Mouse (Mus musculus) heart, embryonic 11.5 days (tissue): ENCODE results near the gene Nrip2. TPM values are rescaled to one million over a fixed set of nuclear protein-coding genes. Genes with fewer than 3 reads are reported as not detected.

Experiments used
- ATAC-seq: fragments of 200-750 bp; cut with Nextera tagmentation; replicated peaks from 2 replicates; pipeline ENCODE4 v1.8.0; 2017; ENCODE audit warnings: moderate library complexity; ENCODE audit not compliant: insufficient number of reproducible peaks, low FRiP score, low TSS enrichment
- H3K27ac ChIP-seq: fragments of 300-500 bp; sonication (generic); 2 replicates; pipeline ENCODE4 v1.5.1; 2014; ENCODE audit warnings: mild to moderate bottlenecking, low read depth, low read length
- H3K27me3 ChIP-seq: fragments of 300-500 bp; sonication (generic); 2 replicates; pipeline ENCODE4 v1.6.1; 2014; ENCODE audit warnings: mild to moderate bottlenecking, low read length, mixed read lengths; ENCODE audit not compliant: control insufficient read depth, insufficient read depth
- H3K36me3 ChIP-seq: fragments of 300-500 bp; sonication (generic); 2 replicates; pipeline ENCODE4 v1.6.1; 2014; ENCODE audit warnings: mild to moderate bottlenecking, low read length, moderate library complexity, mixed read lengths; ENCODE audit not compliant: control insufficient read depth, insufficient read depth
- H3K4me1 ChIP-seq: fragments of 300-500 bp; sonication (generic); 2 replicates; pipeline ENCODE4 v1.6.1; 2014; ENCODE audit warnings: low read length; ENCODE audit not compliant: control insufficient read depth, insufficient read depth
- H3K4me2 ChIP-seq: fragments of 300-500 bp; sonication (generic); 2 replicates; pipeline ENCODE4 v1.6.1; 2014; ENCODE audit warnings: mild to moderate bottlenecking, moderate library complexity
- H3K4me3 ChIP-seq: fragments of 300-500 bp; sonication (generic); 2 replicates; pipeline ENCODE4 v1.5.1; 2014; ENCODE audit warnings: low read depth, low read length
- H3K9ac ChIP-seq: fragments of 300-500 bp; sonication (generic); 2 replicates; pipeline ENCODE4 v1.6.1; 2014; ENCODE audit warnings: mild to moderate bottlenecking, low read depth, low read length, moderate library complexity
- H3K9me3 ChIP-seq: fragments of 300-500 bp; sonication (generic); replicated peaks from 2 replicates; pipeline ENCODE4 v1.6.1; 2016; ENCODE audit warnings: low read length; ENCODE audit not compliant: control insufficient read depth
- WGBS: fragments of 180-500 bp; shearing (Covaris S2); extraction: QIAGEN DNeasy Blood & Tissue Kit; methylation state at CpG from one replicate; pipeline ENCODE4 v1.1.7; 2014; ENCODE audit not compliant: insufficient replicate concordance; 5-methylcytosine and 5-hydroxymethylcytosine counted together
- polyA plus RNA-seq: library from polyadenylated mRNA; unstranded; fragments of >200 nt; fragmentation: Nextera tagmentation; extraction: Ambion mirVana; gene quantifications from 2 replicates; pipeline ENCODE4 v1.2.1, GENCODE M21; 2014

The Nrip2 gene
- polyA plus RNA-seq, 1 experiment from 2014 or later = 1.9 TPM

GRCm38 (mm10) chr6:128424269-128425019 is 25.3 kb downstream of the Nrip2 start, which contains the start of gene Itfg2:
Itfg2 (minus strand) TSS chr6:128424931.
- peak within 1 kb of the TSS; percentile 56 for H3K4me3 ChIP-seq
- H3K36me3 ChIP-seq = peaks cover 8% of the 10 kb centered on the region; the same call in 1 of the 2 replicates
- H3K27me3 ChIP-seq = no peaks in the 10 kb centered on the region
- WGBS = under 1% methylated on average over 42 of the region's 42 CpGs
- no peaks in the 10 kb centered on the region for H3K9me3 ChIP-seq
- peak within 1 kb of the TSS; percentile 86 for H3K9ac ChIP-seq
- peak; percentile 94 for ATAC-seq
- 0 out of 2 replicates have a peak, but pooled peaks cover 5% of the 10 kb centered on the region for H3K4me1 ChIP-seq
- peak within 1 kb of the TSS; percentile 78 for H3K4me2 ChIP-seq
- H3K27ac ChIP-seq = peak within 1 kb of the TSS; percentile 95

- Histone ChIP-seq H3K27me3 (no peaks in the 10 kb centered on the region), H3K4me3 (peak overlapping the region; percentile 56), H3K36me3 (peaks cover 12% of the 10 kb centered on the region), H3K4me2 (peak overlapping the region; percentile 78), H3K27ac (peak overlapping the region; percentile 95), H3K9me3 (no peaks in the 10 kb centered on the region), H3K9ac (peak overlapping the region; percentile 86), H3K4me1 (0 out of 2 replicates have a peak, but pooled peaks cover 5% of the 10 kb centered on the region)
- ATAC-seq = no peak
- 17% methylated on average over 9 of the region's 9 CpGs for WGBS
Measured at GRCm38 (mm10) chr6:128425046-128425445, 25.9 kb downstream of the Nrip2 start.

GRCm38 (mm10) chr6:128427571-128427970 is 28.5 kb downstream of the Nrip2 start:
- H3K9ac ChIP-seq = no peak overlapping the region
- H3K4me3 ChIP-seq = no peak overlapping the region
- no peaks in the 10 kb centered on the region for H3K27me3 ChIP-seq
- WGBS = 90% methylated on average over 5 of the region's 5 CpGs
- peaks cover 34% of the 10 kb centered on the region for H3K36me3 ChIP-seq
- no peak for ATAC-seq
- no peaks in the 10 kb centered on the region for H3K4me1 ChIP-seq
- H3K4me2 ChIP-seq = no peak overlapping the region
- H3K9me3 ChIP-seq = no peaks in the 10 kb centered on the region
- H3K27ac ChIP-seq = no peak overlapping the region

- H3K9ac ChIP-seq = no peak overlapping the region
- H3K9me3 ChIP-seq = no peaks in the 10 kb centered on the region
- H3K27me3 ChIP-seq = no peaks in the 10 kb centered on the region
- ATAC-seq = no peak
- no peak overlapping the region for H3K27ac ChIP-seq
- H3K4me3 ChIP-seq = no peak overlapping the region
- no peak overlapping the region for H3K4me2 ChIP-seq
- whole genome bisulfite sequencing = 94% methylated on average over 2 of the region's 2 CpGs
- H3K36me3 ChIP-seq = peaks cover 51% of the 10 kb centered on the region
- H3K4me1 ChIP-seq = no peaks in the 10 kb centered on the region
Measured at GRCm38 (mm10) chr6:128429300-128429699, 30.2 kb downstream of the Nrip2 start.

GRCm38 (mm10) chr6:128429826-128430225 is 30.7 kb downstream of the Nrip2 start:
- no peaks in the 10 kb centered on the region for H3K9me3 ChIP-seq
- no peak overlapping the region for H3K9ac ChIP-seq
- H3K27me3 ChIP-seq = no peaks in the 10 kb centered on the region
- peaks cover 55% of the 10 kb centered on the region for H3K36me3 ChIP-seq
- H3K4me1 ChIP-seq = peaks cover 4% of the 10 kb centered on the region
- H3K4me2 ChIP-seq = no peak overlapping the region
- 87% methylated on average over 6 of the region's 6 CpGs for WGBS
- no peak overlapping the region for H3K4me3 ChIP-seq
- ATAC-seq = no peak
- no peak overlapping the region for H3K27ac ChIP-seq

- 94% methylated on average over 13 of the region's 13 CpGs for WGBS
- H3K27me3 ChIP-seq = no peaks in the 10 kb centered on the region
- no peak overlapping the region for H3K27ac ChIP-seq
- H3K4me2 ChIP-seq = no peak overlapping the region
- H3K4me1 ChIP-seq = peaks cover 22% of the 10 kb centered on the region
- no peak for ATAC-seq
- H3K9me3 ChIP-seq = no peaks in the 10 kb centered on the region
- no peak overlapping the region for H3K4me3 ChIP-seq
- H3K36me3 ChIP-seq = peaks cover 59% of the 10 kb centered on the region
- H3K9ac ChIP-seq = no peak overlapping the region
Measured at GRCm38 (mm10) chr6:128432356-128432915, 33.3 kb downstream of the Nrip2 start.

- Histone ChIP-seq H3K27me3 (no peaks in the 10 kb centered on the region), H3K36me3 (peaks cover 57% of the 10 kb centered on the region), H3K4me1 (peaks cover 22% of the 10 kb centered on the region), H3K9ac (no peak overlapping the region), H3K4me2 (no peak overlapping the region), H3K4me3 (no peak overlapping the region), H3K27ac (no peak overlapping the region), H3K9me3 (no peaks in the 10 kb centered on the region)
- WGBS = 89% methylated on average over 13 of the region's 13 CpGs
- ATAC-seq = no peak
Measured at GRCm38 (mm10) chr6:128433566-128433965, 34.5 kb downstream of the Nrip2 start.

- 0 out of 2 replicates have a peak overlapping the region, but pooled peaks have one; percentile 20 for H3K4me2 ChIP-seq
- no peak overlapping the region for H3K9ac ChIP-seq
- peaks cover 43% of the 10 kb centered on the region for H3K36me3 ChIP-seq
- no peaks in the 10 kb centered on the region for H3K9me3 ChIP-seq
- H3K4me3 ChIP-seq = no peak overlapping the region
- no peak for ATAC-seq
- peaks cover 27% of the 10 kb centered on the region for H3K4me1 ChIP-seq
- H3K27ac ChIP-seq = peak overlapping the region; percentile 7; the same call in 1 of the 2 replicates
- no peaks in the 10 kb centered on the region for H3K27me3 ChIP-seq
- WGBS = 32% methylated on average over 5 of the region's 5 CpGs
Measured at GRCm38 (mm10) chr6:128435474-128435873, 36.4 kb downstream of the Nrip2 start.
